Mouse (Mus musculus): Measurements from ENCODE around the gene Tprg. TPM values are rescaled to one million over a fixed set of nuclear protein-coding genes. Genes with fewer than 3 reads are reported as not detected.

Tprg gene
- polyA plus RNA-seq, 1 experiment from 2014 or later = not detected

- Histone ChIP-seq H3K4me1 (replicated peaks) (no peaks in the 10 kb centered on the region), H3K9me3 (no peaks in the 10 kb centered on the region)
- 10% methylated on average over 3 of the region's 3 CpGs for WGBS
These were observed 63.0 kb downstream of the Tprg start for GRCm38 (mm10) chr16:25349626-25350025.

GRCm38 (mm10) chr16:25367834-25368233 lies 81.2 kb downstream of the Tprg start:
- 83% methylated on average over 7 of the region's 7 CpGs for WGBS
- Histone ChIP-seq H3K27me3 (no peaks in the 10 kb centered on the region), H3K4me2 (replicated peaks) (no peak overlapping the region), H3K4me1 (replicated peaks) (no peaks in the 10 kb centered on the region), H3K27ac (no peak overlapping the region), H3K36me3 (no peaks in the 10 kb centered on the region), H3K9me3 (no peaks in the 10 kb centered on the region), H3K4me3 (replicated peaks) (no peak overlapping the region), H3K9ac (replicated peaks) (no peak overlapping the region)
- ATAC-seq = no peak

More at GRCm38 (mm10) chr16:25349626-25350025, 63.0 kb downstream of the Tprg start:
- no peak overlapping the region for H3K4me2 ChIP-seq (replicated peaks)
- H3K36me3 ChIP-seq = no peaks in the 10 kb centered on the region
- no peak overlapping the region for H3K4me3 ChIP-seq (replicated peaks)
- H3K27me3 ChIP-seq = no peaks in the 10 kb centered on the region
- ATAC-seq = 0 out of 2 replicates have a peak, but pooled peaks have one; percentile 63
- H3K27ac ChIP-seq = no peak overlapping the region
- no peak overlapping the region for H3K9ac ChIP-seq (replicated peaks)

GRCm38 (mm10) chr16:25369984-25370412 lies 83.4 kb downstream of the Tprg start:
- 75% methylated on average over 5 of the region's 5 CpGs for WGBS
- Histone ChIP-seq H3K4me2 (replicated peaks) (no peak overlapping the region), H3K27me3 (no peaks in the 10 kb centered on the region), H3K9ac (replicated peaks) (no peak overlapping the region), H3K36me3 (no peaks in the 10 kb centered on the region), H3K27ac (no peak overlapping the region), H3K4me3 (replicated peaks) (no peak overlapping the region), H3K9me3 (no peaks in the 10 kb centered on the region), H3K4me1 (replicated peaks) (no peaks in the 10 kb centered on the region)
- no peak for ATAC-seq

- no peak for ATAC-seq
- 90% methylated on average over 4 of the region's 4 CpGs for WGBS
- Histone ChIP-seq H3K27ac (no peak overlapping the region), H3K4me3 (replicated peaks) (no peak overlapping the region), H3K9me3 (no peaks in the 10 kb centered on the region), H3K4me1 (replicated peaks) (no peaks in the 10 kb centered on the region), H3K27me3 (no peaks in the 10 kb centered on the region), H3K36me3 (no peaks in the 10 kb centered on the region), H3K9ac (replicated peaks) (no peak overlapping the region), H3K4me2 (replicated peaks) (no peak overlapping the region)
These were observed 87.5 kb downstream of the Tprg start for GRCm38 (mm10) chr16:25374121-25374520.

GRCm38 (mm10) chr16:25374775-25375174 lies 88.2 kb downstream of the Tprg start:
- Histone ChIP-seq H3K9me3 (no peaks in the 10 kb centered on the region), H3K9ac (replicated peaks) (no peak overlapping the region), H3K27ac (no peak overlapping the region), H3K4me1 (replicated peaks) (no peaks in the 10 kb centered on the region), H3K36me3 (no peaks in the 10 kb centered on the region), H3K4me2 (replicated peaks) (no peak overlapping the region), H3K4me3 (replicated peaks) (no peak overlapping the region), H3K27me3 (no peaks in the 10 kb centered on the region)
- 61% methylated on average over 5 of the region's 5 CpGs for WGBS
- ATAC-seq = 0 out of 2 replicates have a peak, but pooled peaks have one; percentile 55

GRCm38 (mm10) chr16:25376720-25377373 lies 90.2 kb downstream of the Tprg start:
- 39% methylated on average over 14 of the region's 14 CpGs for WGBS
- Histone ChIP-seq H3K27ac (no peak overlapping the region), H3K4me2 (replicated peaks) (no peak overlapping the region), H3K9ac (replicated peaks) (no peak overlapping the region), H3K36me3 (no peaks in the 10 kb centered on the region), H3K4me1 (replicated peaks) (no peaks in the 10 kb centered on the region), H3K27me3 (no peaks in the 10 kb centered on the region), H3K4me3 (replicated peaks) (no peak overlapping the region), H3K9me3 (no peaks in the 10 kb centered on the region)
- peak; percentile 70 for ATAC-seq

GRCm38 (mm10) chr16:25377695-25378094 lies 91.1 kb downstream of the Tprg start:
- Histone ChIP-seq H3K4me1 (replicated peaks) (no peaks in the 10 kb centered on the region), H3K9me3 (no peaks in the 10 kb centered on the region), H3K9ac (replicated peaks) (no peak overlapping the region), H3K36me3 (no peaks in the 10 kb centered on the region), H3K27ac (no peak overlapping the region), H3K4me2 (replicated peaks) (no peak overlapping the region), H3K4me3 (replicated peaks) (no peak overlapping the region), H3K27me3 (no peaks in the 10 kb centered on the region)
- no peak for ATAC-seq
- WGBS = 95% methylated on average over 4 of the region's 4 CpGs

GRCm38 (mm10) chr16:25385498-25386192 lies 99.0 kb downstream of the Tprg start:
- H3K9me3 ChIP-seq = no peaks in the 10 kb centered on the region
- no peak overlapping the region for H3K27ac ChIP-seq
- H3K36me3 ChIP-seq = no peaks in the 10 kb centered on the region
- H3K27me3 ChIP-seq = no peaks in the 10 kb centered on the region
- no peaks in the 10 kb centered on the region for H3K4me1 ChIP-seq (replicated peaks)
- no peak for ATAC-seq
- H3K4me2 ChIP-seq (replicated peaks) = no peak overlapping the region
- no peak overlapping the region for H3K4me3 ChIP-seq (replicated peaks)
- 87% methylated on average over 6 of the region's 6 CpGs for WGBS
- H3K9ac ChIP-seq (replicated peaks) = no peak overlapping the region

GRCm38 (mm10) chr16:25394676-25395075 lies 108.1 kb downstream of the Tprg start:
- Histone ChIP-seq H3K9ac (replicated peaks) (no peak overlapping the region), H3K4me1 (replicated peaks) (no peaks in the 10 kb centered on the region), H3K9me3 (no peaks in the 10 kb centered on the region), H3K27ac (no peak overlapping the region), H3K4me2 (replicated peaks) (no peak overlapping the region), H3K36me3 (no peaks in the 10 kb centered on the region), H3K27me3 (no peaks in the 10 kb centered on the region), H3K4me3 (replicated peaks) (no peak overlapping the region)
- 92% methylated on average over 1 of the region's 1 CpGs for WGBS
- no peak for ATAC-seq

- 51% methylated on average over 6 of the region's 6 CpGs for WGBS
- no peaks in the 10 kb centered on the region for H3K36me3 ChIP-seq
- H3K9me3 ChIP-seq = no peaks in the 10 kb centered on the region
- no peak overlapping the region for H3K9ac ChIP-seq (replicated peaks)
- H3K4me2 ChIP-seq (replicated peaks) = no peak overlapping the region
- H3K27ac ChIP-seq = no peak overlapping the region
- ATAC-seq = no peak
- H3K27me3 ChIP-seq = no peaks in the 10 kb centered on the region
- H3K4me1 ChIP-seq (replicated peaks) = peaks cover 9% of the 10 kb centered on the region; the same call in 1 of the 2 replicates
- H3K4me3 ChIP-seq (replicated peaks) = no peak overlapping the region
These were observed 117.5 kb downstream of the Tprg start for GRCm38 (mm10) chr16:25404156-25404555.

GRCm38 (mm10) chr16:25407204-25407886 lies 120.7 kb downstream of the Tprg start:
- H3K27ac ChIP-seq = peak overlapping the region; percentile 46
- ATAC-seq = peak; percentile 85
- no peak overlapping the region for H3K9ac ChIP-seq (replicated peaks)

GRCm38 (mm10) chr16:25408032-25408431 lies 121.4 kb downstream of the Tprg start:
- H3K27ac ChIP-seq = no peak overlapping the region
- H3K9me3 ChIP-seq = no peaks in the 10 kb centered on the region
- H3K36me3 ChIP-seq = no peaks in the 10 kb centered on the region
- H3K9ac ChIP-seq (replicated peaks) = no peak overlapping the region
- H3K4me1 ChIP-seq (replicated peaks) = peaks cover 9% of the 10 kb centered on the region; the same call in 1 of the 2 replicates
- 85% methylated on average over 6 of the region's 6 CpGs for WGBS
- H3K4me3 ChIP-seq (replicated peaks) = no peak overlapping the region
- H3K27me3 ChIP-seq = no peaks in the 10 kb centered on the region
- H3K4me2 ChIP-seq (replicated peaks) = no peak overlapping the region
- ATAC-seq = no peak

More at GRCm38 (mm10) chr16:25407204-25407886, 120.7 kb downstream of the Tprg start:
- H3K4me1 ChIP-seq (replicated peaks) = peaks cover 9% of the 10 kb centered on the region; the same call in 1 of the 2 replicates
- WGBS = 27% methylated on average over 8 of the region's 8 CpGs
- no peaks in the 10 kb centered on the region for H3K27me3 ChIP-seq
- no peak overlapping the region for H3K4me3 ChIP-seq (replicated peaks)
- H3K9me3 ChIP-seq = no peaks in the 10 kb centered on the region
- H3K4me2 ChIP-seq (replicated peaks) = no peak overlapping the region
- H3K36me3 ChIP-seq = no peaks in the 10 kb centered on the region
